Mouse (Mus musculus): ENCODE measurements at regions not wholly inside any gene's neighbourhood (a gene's known extent, or its start where the extent isn't known, plus 50 kb on each side); places are given as distances from the start of the nearest gene placed in this dataset.

DNA sequence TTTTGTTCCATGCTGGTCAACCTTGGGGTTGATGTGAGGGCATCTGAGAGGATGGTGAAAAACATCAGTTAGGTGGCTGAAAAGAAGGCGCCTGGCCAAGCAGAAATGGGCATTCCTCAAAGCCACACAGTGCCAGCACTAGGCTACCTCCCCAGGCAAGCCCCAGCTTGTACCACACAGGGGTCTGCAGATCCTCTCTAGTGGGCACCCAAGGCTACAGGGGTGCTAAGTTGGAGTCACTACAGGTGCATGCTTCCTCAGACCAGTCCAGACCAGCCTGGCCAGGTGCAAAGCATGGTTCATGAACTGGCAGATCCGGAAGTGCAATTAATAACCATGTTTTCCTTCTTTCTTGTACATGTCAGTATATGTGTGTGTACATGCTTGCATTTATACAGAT is 137.1 kb downstream of the Plekhb2 start:
- Histone ChIP-seq H3K27ac (ENCODE audit: low read depth, low read length) (no peak overlapping the region), H3K4me1 (ENCODE audit: control insufficient read depth, insufficient read depth, low read length) (no peaks in the 10 kb centered on the region), H3K9ac (ENCODE audit: low read depth, low read length) (no peak overlapping the region), H3K27me3 (ENCODE audit: control insufficient read depth, insufficient read depth, low read length) (no peaks in the 10 kb centered on the region), H3K4me3 (ENCODE audit: low read depth, low read length) (no peak overlapping the region), H3K36me3 (ENCODE audit: control insufficient read depth, insufficient read depth, low read length) (no peaks in the 10 kb centered on the region), H3K9me3 (replicated peaks; ENCODE audit: control insufficient read depth, low read length) (no peaks in the 10 kb centered on the region), H3K4me2 (no peak overlapping the region)
- ATAC-seq (replicated peaks; ENCODE audit: insufficient number of reproducible peaks, low FRiP score, low TSS enrichment): no peak
- 67% methylated on average over 2 of the region's 2 CpGs for WGBS (ENCODE audit: insufficient replicate concordance)

- no peak for ATAC-seq (replicated peaks; ENCODE audit: insufficient number of reproducible peaks, low FRiP score, low TSS enrichment)
- no peaks in the 10 kb centered on the region for H3K27me3 ChIP-seq (ENCODE audit: control insufficient read depth, insufficient read depth, low read length)
- H3K9me3 ChIP-seq (replicated peaks; ENCODE audit: control insufficient read depth, low read length): no peaks in the 10 kb centered on the region
- no peak overlapping the region for H3K4me3 ChIP-seq (ENCODE audit: low read depth, low read length)
- H3K36me3 ChIP-seq (ENCODE audit: control insufficient read depth, insufficient read depth, low read length): no peaks in the 10 kb centered on the region
- no peak overlapping the region for H3K4me2 ChIP-seq
- no peaks in the 10 kb centered on the region for H3K4me1 ChIP-seq (ENCODE audit: control insufficient read depth, insufficient read depth, low read length)
- 77% methylated on average over 8 of the region's 8 CpGs for WGBS (ENCODE audit: insufficient replicate concordance)
- no peak overlapping the region for H3K9ac ChIP-seq (ENCODE audit: low read depth, low read length)
- H3K27ac ChIP-seq (ENCODE audit: low read depth, low read length): no peak overlapping the region
Measured at GRCm38 (mm10) chr1:34987650-34988221, 138.0 kb downstream of the Plekhb2 start.

DNA sequence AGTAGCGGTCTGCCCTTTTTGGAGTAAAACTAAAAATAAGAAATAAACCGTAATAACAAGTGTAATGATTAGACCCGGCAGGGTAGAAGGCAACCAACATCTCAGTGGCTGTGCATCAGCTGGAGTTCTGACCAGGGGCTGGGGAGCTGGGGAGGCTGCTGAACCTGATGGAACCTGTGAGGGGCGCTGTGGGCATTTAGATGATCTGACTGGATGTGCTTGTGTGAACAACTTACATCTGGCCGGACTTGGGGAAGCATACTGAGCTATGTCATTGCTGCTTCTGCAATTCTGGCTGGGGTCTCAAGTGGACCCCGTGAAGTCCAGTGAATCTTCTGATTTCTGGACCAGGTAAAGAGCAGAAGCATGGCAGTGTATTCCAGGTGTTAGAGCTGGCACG is 138.4 kb downstream of the Plekhb2 start:
- Histone ChIP-seq H3K4me3 (ENCODE audit: low read depth, low read length) (no peak overlapping the region), H3K27ac (ENCODE audit: low read depth, low read length) (no peak overlapping the region), H3K27me3 (ENCODE audit: control insufficient read depth, insufficient read depth, low read length) (no peaks in the 10 kb centered on the region), H3K9ac (ENCODE audit: low read depth, low read length) (no peak overlapping the region), H3K4me2 (no peak overlapping the region), H3K36me3 (ENCODE audit: control insufficient read depth, insufficient read depth, low read length) (no peaks in the 10 kb centered on the region), H3K4me1 (ENCODE audit: control insufficient read depth, insufficient read depth, low read length) (no peaks in the 10 kb centered on the region), H3K9me3 (replicated peaks; ENCODE audit: control insufficient read depth, low read length) (no peaks in the 10 kb centered on the region)
- no peak for ATAC-seq (replicated peaks; ENCODE audit: insufficient number of reproducible peaks, low FRiP score, low TSS enrichment)
- WGBS (ENCODE audit: insufficient replicate concordance): 76% methylated on average over 7 of the region's 7 CpGs

- H3K27me3 ChIP-seq (ENCODE audit: control insufficient read depth, insufficient read depth, low read length): no peaks in the 10 kb centered on the region
- WGBS (ENCODE audit: insufficient replicate concordance): 71% methylated on average over 1 of the region's 1 CpGs
- ATAC-seq (replicated peaks; ENCODE audit: insufficient number of reproducible peaks, low FRiP score, low TSS enrichment): no peak
- no peaks in the 10 kb centered on the region for H3K4me1 ChIP-seq (ENCODE audit: control insufficient read depth, insufficient read depth, low read length)
- no peak overlapping the region for H3K27ac ChIP-seq (ENCODE audit: low read depth, low read length)
- H3K4me3 ChIP-seq (ENCODE audit: low read depth, low read length): no peak overlapping the region
- H3K36me3 ChIP-seq (ENCODE audit: control insufficient read depth, insufficient read depth, low read length): no peaks in the 10 kb centered on the region
- no peak overlapping the region for H3K9ac ChIP-seq (ENCODE audit: low read depth, low read length)
- H3K9me3 ChIP-seq (replicated peaks; ENCODE audit: control insufficient read depth, low read length): no peaks in the 10 kb centered on the region
- H3K4me2 ChIP-seq: no peak overlapping the region
Measured at GRCm38 (mm10) chr1:35000801-35001200, 151.0 kb downstream of the Plekhb2 start.

- no peaks in the 10 kb centered on the region for H3K4me1 ChIP-seq (ENCODE audit: control insufficient read depth, insufficient read depth, low read length)
- no peaks in the 10 kb centered on the region for H3K9me3 ChIP-seq (replicated peaks; ENCODE audit: control insufficient read depth, low read length)
- H3K9ac ChIP-seq (ENCODE audit: low read depth, low read length): no peak overlapping the region
- WGBS (ENCODE audit: insufficient replicate concordance): 61% methylated on average over 4 of the region's 4 CpGs
- H3K27ac ChIP-seq (ENCODE audit: low read depth, low read length): no peak overlapping the region
- H3K4me3 ChIP-seq (ENCODE audit: low read depth, low read length): no peak overlapping the region
- H3K27me3 ChIP-seq (ENCODE audit: control insufficient read depth, insufficient read depth, low read length): no peaks in the 10 kb centered on the region
- no peaks in the 10 kb centered on the region for H3K36me3 ChIP-seq (ENCODE audit: control insufficient read depth, insufficient read depth, low read length)
- ATAC-seq (replicated peaks; ENCODE audit: insufficient number of reproducible peaks, low FRiP score, low TSS enrichment): no peak
- no peak overlapping the region for H3K4me2 ChIP-seq
Measured at GRCm38 (mm10) chr1:35017471-35017870, 167.7 kb downstream of the Plekhb2 start.

- ATAC-seq (replicated peaks; ENCODE audit: insufficient number of reproducible peaks, low FRiP score, low TSS enrichment): no peak
- 43% methylated on average over 4 of the region's 4 CpGs for WGBS (ENCODE audit: insufficient replicate concordance)
- H3K27me3 ChIP-seq (ENCODE audit: control insufficient read depth, insufficient read depth, low read length): no peaks in the 10 kb centered on the region
- no peak overlapping the region for H3K27ac ChIP-seq (ENCODE audit: low read depth, low read length)
- H3K4me1 ChIP-seq (ENCODE audit: control insufficient read depth, insufficient read depth, low read length): no peaks in the 10 kb centered on the region
- H3K4me3 ChIP-seq (ENCODE audit: low read depth, low read length): no peak overlapping the region
- no peaks in the 10 kb centered on the region for H3K36me3 ChIP-seq (ENCODE audit: control insufficient read depth, insufficient read depth, low read length)
- no peaks in the 10 kb centered on the region for H3K9me3 ChIP-seq (replicated peaks; ENCODE audit: control insufficient read depth, low read length)
- H3K9ac ChIP-seq (ENCODE audit: low read depth, low read length): no peak overlapping the region
- no peak overlapping the region for H3K4me2 ChIP-seq
Measured at GRCm38 (mm10) chr1:35032619-35033018, 182.8 kb downstream of the Plekhb2 start.

GRCm38 (mm10) chr1:35072811-35073210 is 223.0 kb downstream of the Plekhb2 start:
- ATAC-seq (replicated peaks; ENCODE audit: insufficient number of reproducible peaks, low FRiP score, low TSS enrichment): no peak
- H3K36me3 ChIP-seq (ENCODE audit: control insufficient read depth, insufficient read depth, low read length): no peaks in the 10 kb centered on the region
- H3K4me3 ChIP-seq (ENCODE audit: low read depth, low read length): no peak overlapping the region
- H3K9ac ChIP-seq (ENCODE audit: low read depth, low read length): no peak overlapping the region
- H3K27ac ChIP-seq (ENCODE audit: low read depth, low read length): no peak overlapping the region
- no peaks in the 10 kb centered on the region for H3K27me3 ChIP-seq (ENCODE audit: control insufficient read depth, insufficient read depth, low read length)
- no peaks in the 10 kb centered on the region for H3K4me1 ChIP-seq (ENCODE audit: control insufficient read depth, insufficient read depth, low read length)
- H3K9me3 ChIP-seq (replicated peaks; ENCODE audit: control insufficient read depth, low read length): no peaks in the 10 kb centered on the region
- H3K4me2 ChIP-seq: no peak overlapping the region
- WGBS (ENCODE audit: insufficient replicate concordance): 66% methylated on average over 1 of the region's 1 CpGs

DNA sequence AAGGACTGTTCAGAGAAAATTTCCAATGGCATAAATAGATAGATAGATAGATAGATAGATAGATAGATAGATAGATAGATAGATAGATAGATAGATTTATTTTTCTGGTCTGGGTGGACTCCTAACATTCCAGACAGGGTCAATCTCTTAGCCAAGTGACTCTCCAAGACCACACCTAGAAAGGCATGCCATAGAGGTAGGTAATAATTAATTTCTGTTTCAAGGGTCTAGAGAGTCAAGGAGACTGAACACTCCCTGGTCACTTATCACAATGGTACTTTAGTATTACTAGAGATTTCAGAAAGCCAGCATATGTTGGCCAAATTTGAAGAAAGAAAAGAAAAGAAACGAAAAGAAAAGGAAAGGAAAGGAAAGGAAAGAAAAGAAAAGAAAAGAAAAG is 245.1 kb downstream of the Plekhb2 start:
- no peaks in the 10 kb centered on the region for H3K36me3 ChIP-seq (ENCODE audit: control insufficient read depth, insufficient read depth, low read length)
- ATAC-seq (replicated peaks; ENCODE audit: insufficient number of reproducible peaks, low FRiP score, low TSS enrichment): no peak
- WGBS (ENCODE audit: insufficient replicate concordance): 38% methylated on average over 1 of the region's 1 CpGs
- no peak overlapping the region for H3K4me2 ChIP-seq
- no peaks in the 10 kb centered on the region for H3K4me1 ChIP-seq (ENCODE audit: control insufficient read depth, insufficient read depth, low read length)
- no peak overlapping the region for H3K9ac ChIP-seq (ENCODE audit: low read depth, low read length)
- H3K4me3 ChIP-seq (ENCODE audit: low read depth, low read length): no peak overlapping the region
- H3K27me3 ChIP-seq (ENCODE audit: control insufficient read depth, insufficient read depth, low read length): no peaks in the 10 kb centered on the region
- no peak overlapping the region for H3K27ac ChIP-seq (ENCODE audit: low read depth, low read length)
- H3K9me3 ChIP-seq (replicated peaks; ENCODE audit: control insufficient read depth, low read length): no peaks in the 10 kb centered on the region

DNA sequence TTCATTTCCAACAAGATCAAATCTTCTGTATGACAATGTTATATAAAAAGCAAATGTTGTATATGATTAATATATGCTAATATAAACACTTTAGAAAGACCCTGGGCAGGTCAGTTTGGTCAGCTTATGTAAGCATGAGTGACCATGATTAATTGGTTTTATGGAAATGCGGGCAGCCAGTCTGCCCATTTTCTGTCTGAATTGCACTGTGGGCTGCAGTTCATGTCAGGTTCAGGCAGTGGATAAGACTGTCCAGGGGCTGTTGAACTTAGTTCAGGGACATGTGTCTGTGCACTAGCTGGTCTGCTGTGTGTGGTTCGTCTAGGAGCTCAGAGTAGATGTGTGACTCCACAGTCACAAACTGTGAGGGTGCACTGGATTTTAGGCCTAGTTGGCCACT is 246.0 kb downstream of the Plekhb2 start:
- Histone ChIP-seq H3K27ac (ENCODE audit: low read depth, low read length) (no peak overlapping the region), H3K27me3 (ENCODE audit: control insufficient read depth, insufficient read depth, low read length) (no peaks in the 10 kb centered on the region), H3K4me3 (ENCODE audit: low read depth, low read length) (no peak overlapping the region), H3K9me3 (replicated peaks; ENCODE audit: control insufficient read depth, low read length) (no peaks in the 10 kb centered on the region), H3K9ac (ENCODE audit: low read depth, low read length) (no peak overlapping the region), H3K36me3 (ENCODE audit: control insufficient read depth, insufficient read depth, low read length) (no peaks in the 10 kb centered on the region), H3K4me1 (ENCODE audit: control insufficient read depth, insufficient read depth, low read length) (no peaks in the 10 kb centered on the region), H3K4me2 (no peak overlapping the region)
- ATAC-seq (replicated peaks; ENCODE audit: insufficient number of reproducible peaks, low FRiP score, low TSS enrichment): no peak
- 70% methylated on average over 2 of the region's 2 CpGs for WGBS (ENCODE audit: insufficient replicate concordance)
